Mouse (Mus musculus) midbrain, embryonic 13.5 days (tissue): ENCODE data around the gene Slc26a9. TPM values are rescaled to one million over a fixed set of nuclear protein-coding genes. Genes with fewer than 3 reads are reported as not detected.

Source experiments
- ATAC-seq: fragments of 200-750 bp; cut with Nextera tagmentation; 2 replicates; pipeline ENCODE4 v1.8.0; 2017; ENCODE audit warnings: mild to moderate bottlenecking, moderate TSS enrichment, moderate library complexity
- H3K27ac ChIP-seq: fragments of 300-500 bp; sonication (generic); 2 replicates; pipeline ENCODE4 v1.5.1; 2015; ENCODE audit warnings: inconsistent platforms, mild to moderate bottlenecking, moderate library complexity
- H3K27me3 ChIP-seq: fragments of 300-500 bp; sonication (generic); 2 replicates; pipeline ENCODE4 v1.6.1; 2015; ENCODE audit warnings: mild to moderate bottlenecking, inconsistent platforms
- H3K36me3 ChIP-seq: fragments of 300-500 bp; sonication (generic); 2 replicates; pipeline ENCODE4 v1.6.1; 2015; ENCODE audit warnings: mild to moderate bottlenecking, inconsistent platforms
- H3K4me1 ChIP-seq: fragments of 300-500 bp; sonication (generic); replicated peaks from 2 replicates; pipeline ENCODE4 v1.6.1; 2015; ENCODE audit warnings: inconsistent platforms
- H3K4me2 ChIP-seq: fragments of 300-500 bp; sonication (generic); replicated peaks from 2 replicates; pipeline ENCODE4 v1.6.1; 2015; ENCODE audit warnings: moderate library complexity, mild to moderate bottlenecking, inconsistent platforms
- H3K4me3 ChIP-seq: fragments of 300-500 bp; sonication (generic); replicated peaks from 2 replicates; pipeline ENCODE4 v1.5.1; 2015; ENCODE audit warnings: mild to moderate bottlenecking, inconsistent platforms
- H3K9ac ChIP-seq: fragments of 300-500 bp; sonication (generic); replicated peaks from 2 replicates; pipeline ENCODE4 v1.6.1; 2015; ENCODE audit warnings: mild to moderate bottlenecking, inconsistent platforms
- H3K9me3 ChIP-seq: fragments of 300-500 bp; sonication (generic); 2 replicates; pipeline ENCODE4 v1.6.1; 2016; ENCODE audit warnings: mild to moderate bottlenecking, inconsistent platforms
- WGBS: fragments of 180-500 bp; shearing (Covaris S2); methylation state at CpG from one replicate; pipeline ENCODE4 v1.1.7; 2015; 5-methylcytosine and 5-hydroxymethylcytosine counted together
- polyA plus RNA-seq: library from polyadenylated mRNA; unstranded; fragments of >200 nt; fragmentation: Nextera tagmentation; extraction: Ambion mirVana; gene quantifications from 2 replicates; pipeline ENCODE4 v1.2.1, GENCODE M21; 2015

Slc26a9 gene
- polyA plus RNA-seq, 1 experiment from 2014 or later: 0.03 TPM

DNA sequence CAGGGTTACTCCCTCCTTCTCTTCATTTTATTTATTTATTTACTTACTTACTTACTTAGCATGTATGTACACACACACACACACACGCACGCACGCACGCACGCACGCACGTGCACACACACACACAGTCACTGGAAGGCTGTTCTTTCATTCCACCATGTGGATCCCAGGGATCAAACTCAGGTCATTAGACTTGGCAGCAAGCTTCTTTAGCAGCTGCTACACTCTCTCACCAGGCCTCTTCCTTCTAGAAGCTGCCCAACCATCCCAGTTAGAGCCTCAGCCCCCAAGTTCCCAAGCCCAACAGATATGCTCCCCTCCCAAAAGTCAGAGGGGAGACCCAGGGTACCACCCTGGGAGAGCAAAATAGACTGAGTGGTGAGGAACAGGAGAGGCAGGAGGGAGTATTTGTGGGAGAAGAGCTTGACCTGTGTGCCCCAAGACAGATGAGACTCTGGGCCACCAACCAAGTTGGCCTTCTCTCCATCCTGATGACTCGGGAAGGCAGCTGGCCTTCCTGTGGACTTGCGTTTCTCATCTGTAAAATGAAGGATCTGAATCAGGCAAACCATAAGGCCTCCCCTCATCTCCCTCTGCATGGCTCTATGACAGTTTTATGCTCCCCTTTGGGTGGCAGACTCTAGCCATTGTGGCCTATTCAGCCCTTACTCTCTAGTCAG lies 4.2 kb upstream of the Slc26a9 start:
- H3K27ac ChIP-seq: no peak overlapping the region
- 94% methylated on average over 9 of the region's 9 CpGs for WGBS
- no peak overlapping the region for H3K4me2 ChIP-seq
- no peak for ATAC-seq
- no peak overlapping the region for H3K4me3 ChIP-seq
- H3K36me3 ChIP-seq: no peaks in the 10 kb centered on the region
- no peaks in the 10 kb centered on the region for H3K27me3 ChIP-seq
- no peak overlapping the region for H3K9ac ChIP-seq
- H3K4me1 ChIP-seq: no peaks in the 10 kb centered on the region
- no peaks in the 10 kb centered on the region for H3K9me3 ChIP-seq

DNA sequence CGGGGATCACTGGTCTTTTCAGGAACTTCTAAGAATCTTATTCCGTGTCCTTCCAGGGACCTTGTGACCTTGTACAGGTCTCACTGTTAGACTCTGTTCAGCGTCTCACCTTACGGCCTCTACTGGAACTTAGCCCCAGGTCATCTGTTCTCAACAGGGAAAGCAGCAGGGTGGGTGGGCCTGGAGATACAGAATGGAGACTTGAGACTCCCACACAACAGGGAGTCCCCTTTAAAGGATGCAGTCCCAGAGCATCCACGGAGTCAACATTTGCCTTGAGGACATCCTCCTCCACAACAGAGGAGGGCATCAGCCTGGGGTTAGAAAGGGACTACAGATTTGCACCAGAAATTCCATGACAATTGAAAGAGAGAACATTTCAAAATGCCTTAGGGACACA lies 1.6 kb downstream of the Slc26a9 start:
- H3K4me2 ChIP-seq: no peak overlapping the region
- no peaks in the 10 kb centered on the region for H3K36me3 ChIP-seq
- no peak for ATAC-seq
- no peak overlapping the region for H3K9ac ChIP-seq
- WGBS: 71% methylated on average over 5 of the region's 5 CpGs
- H3K4me3 ChIP-seq: no peak overlapping the region
- no peak overlapping the region for H3K27ac ChIP-seq
- no peaks in the 10 kb centered on the region for H3K9me3 ChIP-seq
- H3K4me1 ChIP-seq: no peaks in the 10 kb centered on the region
- 0 out of 2 replicates have a peak, but pooled peaks cover 3% of the 10 kb centered on the region for H3K27me3 ChIP-seq

GRCm38 (mm10) chr1:131747761-131748160 lies 3.9 kb downstream of the Slc26a9 start:
- H3K4me1 ChIP-seq: no peaks in the 10 kb centered on the region; the same call in 1 of the 2 replicates
- 62% methylated on average over 2 of the region's 2 CpGs for WGBS
- H3K9ac ChIP-seq: no peak overlapping the region
- H3K4me2 ChIP-seq: no peak overlapping the region
- ATAC-seq: no peak
- H3K9me3 ChIP-seq: no peaks in the 10 kb centered on the region
- H3K27me3 ChIP-seq: 0 out of 2 replicates have a peak, but pooled peaks cover 3% of the 10 kb centered on the region
- no peaks in the 10 kb centered on the region for H3K36me3 ChIP-seq
- no peak overlapping the region for H3K27ac ChIP-seq
- no peak overlapping the region for H3K4me3 ChIP-seq

- Histone ChIP-seq H3K9ac (no peak overlapping the region), H3K4me2 (no peak overlapping the region), H3K27ac (no peak overlapping the region), H3K4me1 (no peaks in the 10 kb centered on the region; the same call in 1 of the 2 replicates), H3K9me3 (no peaks in the 10 kb centered on the region), H3K36me3 (no peaks in the 10 kb centered on the region), H3K4me3 (no peak overlapping the region), H3K27me3 (0 out of 2 replicates have a peak, but pooled peaks cover 3% of the 10 kb centered on the region)
- ATAC-seq: no peak
- 79% methylated on average over 2 of the region's 2 CpGs for WGBS
Measured at GRCm38 (mm10) chr1:131748636-131749035, 4.8 kb downstream of the Slc26a9 start.

- ATAC-seq: no peak
- Histone ChIP-seq H3K36me3 (no peaks in the 10 kb centered on the region), H3K4me2 (no peak overlapping the region), H3K27ac (no peak overlapping the region), H3K4me1 (no peaks in the 10 kb centered on the region; the same call in 1 of the 2 replicates), H3K27me3 (0 out of 2 replicates have a peak, but pooled peaks cover 3% of the 10 kb centered on the region), H3K4me3 (no peak overlapping the region), H3K9me3 (no peaks in the 10 kb centered on the region), H3K9ac (no peak overlapping the region)
- WGBS: 84% methylated on average over 15 of the region's 15 CpGs
Measured at GRCm38 (mm10) chr1:131749706-131750545, 6.1 kb downstream of the Slc26a9 start.

DNA sequence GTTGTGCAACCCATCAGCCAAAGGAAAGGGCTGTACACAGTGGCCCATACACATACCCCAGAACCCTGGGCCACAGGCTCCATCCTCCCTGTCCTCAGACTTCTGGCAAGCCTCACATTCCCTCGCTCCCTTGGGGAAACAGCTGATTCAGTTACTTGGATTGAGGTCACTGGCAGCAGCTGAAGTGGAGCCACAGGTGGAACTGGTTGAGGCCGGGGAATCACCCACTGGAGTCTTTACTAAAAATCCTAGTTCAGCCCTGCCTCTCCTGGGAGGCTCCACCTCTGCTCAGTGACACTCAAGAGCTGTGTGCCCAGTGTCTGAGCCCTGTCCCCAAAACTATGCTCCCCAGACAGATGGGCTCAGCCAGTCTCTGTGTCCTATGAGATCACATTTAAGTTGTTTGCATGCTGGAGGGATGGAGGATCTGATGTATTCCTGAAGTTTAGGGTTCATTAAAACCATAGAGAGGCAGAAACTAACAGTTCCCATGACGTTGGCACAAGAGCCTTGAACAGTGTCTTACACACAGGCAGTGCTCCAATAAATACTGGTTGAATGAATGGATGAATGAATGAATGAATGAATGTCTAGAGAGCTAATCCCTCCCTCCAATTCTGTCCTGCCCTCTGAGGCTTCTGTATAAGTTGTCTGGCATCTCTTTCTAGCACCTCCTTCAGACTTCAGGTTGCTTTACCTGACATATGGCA lies 7.5 kb downstream of the Slc26a9 start:
- no peak for ATAC-seq
- no peak overlapping the region for H3K27ac ChIP-seq
- H3K4me2 ChIP-seq: no peak overlapping the region
- no peaks in the 10 kb centered on the region; the same call in 1 of the 2 replicates for H3K4me1 ChIP-seq
- no peaks in the 10 kb centered on the region for H3K27me3 ChIP-seq
- H3K9me3 ChIP-seq: no peaks in the 10 kb centered on the region
- H3K4me3 ChIP-seq: no peak overlapping the region
- 81% methylated on average over 3 of the region's 3 CpGs for WGBS
- no peaks in the 10 kb centered on the region for H3K36me3 ChIP-seq
- no peak overlapping the region for H3K9ac ChIP-seq

- no peak overlapping the region for H3K9ac ChIP-seq
- no peaks in the 10 kb centered on the region; the same call in 1 of the 2 replicates for H3K4me1 ChIP-seq
- 68% methylated on average over 10 of the region's 10 CpGs for WGBS
- H3K4me3 ChIP-seq: no peak overlapping the region
- no peak overlapping the region for H3K4me2 ChIP-seq
- ATAC-seq: no peak
- H3K36me3 ChIP-seq: no peaks in the 10 kb centered on the region
- no peaks in the 10 kb centered on the region for H3K9me3 ChIP-seq
- H3K27ac ChIP-seq: no peak overlapping the region
- H3K27me3 ChIP-seq: no peaks in the 10 kb centered on the region
Measured at GRCm38 (mm10) chr1:131751891-131752311, 8.1 kb downstream of the Slc26a9 start.

DNA sequence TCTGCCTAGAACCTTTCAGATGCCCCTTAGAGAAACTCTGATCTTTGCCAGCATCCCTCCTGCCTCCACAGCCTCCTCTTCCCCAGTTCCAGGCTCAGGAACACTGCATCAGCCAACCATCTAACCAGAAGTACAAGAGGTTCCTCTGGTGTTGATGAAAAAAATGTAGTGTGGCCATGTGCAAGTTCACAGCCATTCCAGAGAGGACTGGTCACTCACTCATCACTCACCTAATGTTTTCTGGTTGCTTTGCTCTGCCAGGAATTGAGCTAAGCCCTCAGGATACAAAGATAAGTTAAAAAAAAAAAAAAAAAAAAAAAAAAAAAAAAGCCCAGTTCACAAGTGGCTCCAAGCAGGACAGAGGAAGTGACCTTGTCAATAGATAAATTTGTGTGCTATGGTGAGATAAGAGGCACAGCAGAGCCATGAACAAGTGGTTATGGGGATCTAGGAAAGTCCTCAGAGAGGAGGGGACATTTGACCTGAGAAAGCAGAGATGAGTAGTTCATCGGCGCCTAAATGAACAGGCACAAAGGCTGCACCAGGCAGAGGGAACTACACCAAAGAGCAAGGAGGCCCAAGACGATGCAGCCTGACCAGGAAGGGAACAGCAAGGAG lies 10.5 kb downstream of the Slc26a9 start:
- ATAC-seq: no peak
- Histone ChIP-seq H3K9ac (no peak overlapping the region), H3K27me3 (no peaks in the 10 kb centered on the region), H3K4me2 (no peak overlapping the region), H3K9me3 (no peaks in the 10 kb centered on the region), H3K4me3 (no peak overlapping the region), H3K4me1 (peaks cover 8% of the 10 kb centered on the region), H3K36me3 (no peaks in the 10 kb centered on the region), H3K27ac (no peak overlapping the region)
- WGBS: 91% methylated on average over 3 of the region's 3 CpGs

DNA sequence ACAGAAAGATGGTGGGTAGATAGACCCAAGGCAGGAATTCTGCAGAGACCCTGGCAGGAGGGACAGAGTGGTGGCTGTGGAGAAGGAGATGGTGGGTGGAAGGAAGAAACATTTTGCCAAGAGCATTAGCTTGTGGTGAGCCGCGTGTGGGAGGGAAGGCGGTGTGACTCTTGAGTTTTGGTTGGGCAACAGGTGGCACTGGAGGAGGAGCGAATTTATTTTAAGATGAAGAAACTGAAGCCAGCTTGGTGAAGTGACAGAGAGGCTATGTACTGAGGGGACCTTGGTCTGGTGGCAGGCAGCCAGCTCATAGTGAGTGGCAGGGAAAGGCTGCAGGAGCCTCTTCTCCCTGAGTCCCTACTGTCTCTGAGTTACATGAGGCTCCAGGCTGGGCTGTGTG lies 11.1 kb downstream of the Slc26a9 start:
- Histone ChIP-seq H3K9me3 (no peaks in the 10 kb centered on the region), H3K9ac (no peak overlapping the region), H3K4me3 (no peak overlapping the region), H3K4me2 (no peak overlapping the region), H3K4me1 (peaks cover 8% of the 10 kb centered on the region), H3K27me3 (no peaks in the 10 kb centered on the region), H3K36me3 (no peaks in the 10 kb centered on the region), H3K27ac (no peak overlapping the region)
- 91% methylated on average over 4 of the region's 4 CpGs for WGBS
- no peak for ATAC-seq

GRCm38 (mm10) chr1:131757211-131757610 lies 13.4 kb downstream of the Slc26a9 start:
- Histone ChIP-seq H3K36me3 (no peaks in the 10 kb centered on the region), H3K4me2 (no peak overlapping the region), H3K4me3 (no peak overlapping the region), H3K27ac (no peak overlapping the region), H3K9ac (no peak overlapping the region), H3K9me3 (no peaks in the 10 kb centered on the region), H3K27me3 (no peaks in the 10 kb centered on the region), H3K4me1 (peaks cover 8% of the 10 kb centered on the region)
- 92% methylated on average over 6 of the region's 6 CpGs for WGBS
- no peak for ATAC-seq

DNA sequence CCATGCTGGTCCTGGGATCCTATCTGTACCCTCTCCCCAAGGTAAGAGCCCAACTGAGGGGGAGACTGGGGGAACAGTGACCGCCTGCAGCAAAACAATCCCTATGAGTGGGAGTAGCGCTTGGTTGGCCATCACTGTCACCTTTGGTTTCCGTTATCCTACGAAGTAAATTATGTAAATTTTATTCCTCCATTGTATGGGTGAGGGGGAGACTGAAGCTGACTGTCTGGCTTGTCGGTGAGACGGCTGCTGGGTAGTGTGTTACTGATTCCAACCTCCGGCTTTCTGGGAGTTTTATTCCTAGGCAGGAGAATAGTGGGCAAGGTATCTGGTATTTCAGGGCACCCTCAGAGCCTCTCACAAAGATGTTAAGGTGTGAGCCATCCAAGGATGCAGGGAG lies 15.0 kb downstream of the Slc26a9 start:
- H3K4me3 ChIP-seq: no peak overlapping the region
- H3K27ac ChIP-seq: no peak overlapping the region
- H3K36me3 ChIP-seq: no peaks in the 10 kb centered on the region
- peaks cover 8% of the 10 kb centered on the region; the same call in 1 of the 2 replicates for H3K4me1 ChIP-seq
- ATAC-seq: no peak
- no peak overlapping the region for H3K4me2 ChIP-seq
- no peaks in the 10 kb centered on the region for H3K27me3 ChIP-seq
- 33% methylated on average over 7 of the region's 7 CpGs for WGBS
- H3K9me3 ChIP-seq: no peaks in the 10 kb centered on the region
- no peak overlapping the region for H3K9ac ChIP-seq
